Mouse (Mus musculus) erythroblast, adult 5-6 weeks (primary cell): ENCODE measurements around the gene Hbb-bh2. TPM values are rescaled to one million over a fixed set of nuclear protein-coding genes. Genes with fewer than 3 reads are reported as not detected.
"Not testable (repeated sequence)": the region's sequence is repeated elsewhere in the genome, so short reads cannot be mapped to it uniquely, and the experiment has no call there.

Experiments used
- ATAC-seq: replicated peaks from 2 replicates; pipeline ENCODE4 v1.8.0; 2016; ENCODE audit warnings: moderate number of reproducible peaks, mild to moderate bottlenecking, moderate TSS enrichment, inconsistent platforms; ENCODE audit not compliant: poor library complexity, low FRiP score, severe bottlenecking
- total RNA-seq, 2 experiments: library from RNA; stranded (forward) in 1 of 2; stranded (reverse) in 1 of 2; fragments of 150-400 nt in 1 of 2; fragments of 200-764, 138-1000 nt in 1 of 2; gene quantifications; 2 replicates each; pipeline versions ENCODE4 v1.2.3 to v1.2.4; 2015 to 2017; ENCODE audit warnings: low replicate concordance in 2 of 2

The Hbb-bh2 gene
- total RNA-seq (2015; ENCODE audit: low replicate concordance) (not detected in 2 replicates), total RNA-seq (2017; ENCODE audit: low replicate concordance) (1.0 and 4.6 TPM in 2 replicates)

- peak; percentile 61 for ATAC-seq
These were observed at the start of gene Hbb-bh2 for GRCm38 (mm10) chr7:103840268-103840667. Gene Hbb-bh2, minus strand, starts transcription at chr7:103840520.

- ATAC-seq: no peak
These were observed 45.8 kb upstream of the Hbb-bh2 start, which contains the start of gene Olfr66 for GRCm38 (mm10) chr7:103886152-103886551. Gene Olfr66, minus strand, starts transcription at chr7:103886252.

- peak; percentile 73 for ATAC-seq
These were observed 36.8 kb upstream of the Hbb-bh2 start for GRCm38 (mm10) chr7:103877093-103877492.

GRCm38 (mm10) chr7:103874451-103874850 lies 34.1 kb upstream of the Hbb-bh2 start:
- no peak for ATAC-seq

GRCm38 (mm10) chr7:103873064-103873463 lies 32.7 kb upstream of the Hbb-bh2 start:
- 0 out of 2 replicates have a peak, but pooled peaks have one; percentile 34 for ATAC-seq

GRCm38 (mm10) chr7:103870667-103871066 lies 30.3 kb upstream of the Hbb-bh2 start:
- peak; percentile 78 for ATAC-seq

- peak; percentile 72 for ATAC-seq
These were observed 25.4 kb upstream of the Hbb-bh2 start for GRCm38 (mm10) chr7:103865716-103866115.

GRCm38 (mm10) chr7:103861531-103861930 lies 21.2 kb upstream of the Hbb-bh2 start:
- peak; percentile 5; the same call in 1 of the 2 replicates for ATAC-seq

- ATAC-seq: peak; percentile 65
These were observed 20.5 kb upstream of the Hbb-bh2 start for GRCm38 (mm10) chr7:103860855-103861254.

GRCm38 (mm10) chr7:103859076-103859475 lies 18.8 kb upstream of the Hbb-bh2 start:
- peak; percentile 77 for ATAC-seq

- peak; percentile 27; the same call in 1 of the 2 replicates for ATAC-seq
These were observed 14.3 kb upstream of the Hbb-bh2 start for GRCm38 (mm10) chr7:103854669-103855068.

GRCm38 (mm10) chr7:103853090-103853489 lies 12.8 kb upstream of the Hbb-bh2 start, which contains the start of gene Hbb-y:
Gene Hbb-y, minus strand, starts transcription at chr7:103853216.
- no peak for ATAC-seq

GRCm38 (mm10) chr7:103844525-103845325 lies 4.4 kb upstream of the Hbb-bh2 start:
- ATAC-seq: peak; percentile 50; the same call in 1 of the 2 replicates

- no peak for ATAC-seq
These were observed 2.7 kb upstream of the Hbb-bh2 start, which contains the start of gene Hbb-bh1 for GRCm38 (mm10) chr7:103843034-103843433. Gene Hbb-bh1, minus strand, starts transcription at chr7:103843164.

GRCm38 (mm10) chr7:103827808-103828207 lies 12.5 kb downstream of the Hbb-bh2 start, which contains the start of gene Hbb-bs:
Gene Hbb-bs, minus strand, starts transcription at chr7:103828096.
- ATAC-seq: peak; percentile 68

GRCm38 (mm10) chr7:103827139-103827538 lies 13.2 kb downstream of the Hbb-bh2 start:
- not testable (repeated sequence) for ATAC-seq

- ATAC-seq: peak; percentile 53
These were observed 13.9 kb downstream of the Hbb-bh2 start for GRCm38 (mm10) chr7:103826255-103826887.

GRCm38 (mm10) chr7:103825536-103826254 lies 14.6 kb downstream of the Hbb-bh2 start:
- peak; percentile 53 for ATAC-seq

GRCm38 (mm10) chr7:103824597-103824996 lies 15.7 kb downstream of the Hbb-bh2 start:
- ATAC-seq: no peak

- 0 out of 2 replicates have a peak, but pooled peaks have one; percentile 16 for ATAC-seq
These were observed 25.2 kb downstream of the Hbb-bh2 start for GRCm38 (mm10) chr7:103815085-103815484.
